Mouse (Mus musculus) heart, postnatal 14 days (tissue): ENCODE data around the gene Mmp9. TPM values are rescaled to one million over a fixed set of nuclear protein-coding genes. Genes with fewer than 3 reads are reported as not detected.

Experiments
- DNase-seq, 2 experiments: peaks; one replicate each; pipeline ENCODE4 v3.0.0; 2021 to 2022
- intact Hi-C: fragments of 180-260 bp; cut with DNase I; formaldehyde crosslinking; loops from one replicate; pipeline ENCODE4 v1.15.1; 2025
- total RNA-seq, 2 experiments: library from RNA; stranded (reverse); gene quantifications; 2 replicates each; pipeline ENCODE4 v1.2.3; 2021

Gene Mmp9
- total RNA-seq, 2 experiments from 2014 or later: 0.43 to 0.63 TPM

DNA sequence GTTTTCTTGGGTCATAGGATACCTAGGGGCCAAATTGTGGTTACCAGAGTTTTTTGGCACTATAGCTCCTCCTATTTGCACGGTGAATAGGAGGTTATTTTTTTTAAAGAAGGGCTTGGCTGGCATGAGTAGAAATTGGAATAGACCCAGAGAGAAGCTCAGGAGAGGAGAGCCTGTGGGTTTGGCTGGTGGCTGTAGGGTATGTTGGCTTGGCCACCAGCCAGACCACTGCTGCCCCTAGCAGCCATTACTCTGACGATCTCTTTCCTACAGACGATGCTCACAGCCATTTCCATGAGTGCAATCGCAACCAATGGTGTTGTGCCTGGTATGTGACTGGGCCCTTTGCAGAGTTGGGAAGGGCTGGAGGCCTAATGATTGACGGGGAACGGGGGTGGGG is 35.0 kb downstream of the Mmp9 start:
- intact Hi-C loops: no loop called here
- DNase-seq: no peak

DNA sequence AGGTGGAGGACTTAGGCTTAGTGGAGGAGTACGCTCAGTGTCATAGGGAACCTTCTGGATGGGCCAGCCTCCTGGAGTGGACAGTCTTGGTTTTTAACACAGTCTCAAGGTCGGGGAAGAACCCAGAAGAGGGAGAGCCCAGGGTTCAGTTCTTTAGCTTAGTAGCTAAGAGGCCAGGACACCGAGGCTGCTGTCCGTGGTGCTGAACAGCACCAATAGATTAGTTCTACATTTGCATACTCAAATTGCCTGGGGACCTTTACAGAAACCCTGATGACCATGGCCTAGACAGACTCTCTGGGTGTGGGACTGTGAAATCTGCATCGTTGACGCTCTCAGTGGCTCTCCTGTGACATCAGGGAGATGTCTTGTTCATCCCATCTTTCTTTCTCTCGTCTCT is 39.2 kb downstream of the Mmp9 start:
- DNase-seq: peak; percentile 75 to 76
- intact Hi-C loops: no loop called here

GRCm38 (mm10) chr2:164985962-164986361 is 45.4 kb downstream of the Mmp9 start:
- DNase-seq: no peak

GRCm38 (mm10) chr2:164986371-164987027 is 45.9 kb downstream of the Mmp9 start:
- no peak for DNase-seq
- intact Hi-C loops: no loop called here

More at GRCm38 (mm10) chr2:164985962-164986361, 45.4 kb downstream of the Mmp9 start:
- intact Hi-C loops: no loop called here

GRCm38 (mm10) chr2:164988777-164989176 is 48.2 kb downstream of the Mmp9 start:
- no peak for DNase-seq
- intact Hi-C loops: no loop called here

DNA sequence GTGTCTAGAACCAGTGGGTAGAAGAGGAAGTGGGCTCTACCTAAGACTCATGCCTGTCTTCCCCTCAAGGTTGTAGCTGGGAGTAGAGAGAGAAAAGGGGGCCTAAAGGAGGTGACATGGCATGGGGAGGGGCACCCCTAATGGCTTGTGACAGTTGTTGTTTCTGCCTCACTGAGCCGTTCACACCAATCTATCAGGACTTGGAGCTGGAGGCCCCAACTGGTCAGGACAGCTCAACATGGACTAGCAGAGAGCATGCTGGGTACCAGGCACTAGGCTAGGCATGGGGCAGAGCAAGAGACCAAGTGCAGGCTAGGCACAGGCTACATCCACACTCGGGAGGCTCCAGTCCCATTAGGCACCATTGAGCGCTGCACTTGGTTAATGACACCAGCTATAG is 50.5 kb downstream of the Mmp9 start:
- intact Hi-C loops: no loop called here
- DNase-seq: no peak

DNA sequence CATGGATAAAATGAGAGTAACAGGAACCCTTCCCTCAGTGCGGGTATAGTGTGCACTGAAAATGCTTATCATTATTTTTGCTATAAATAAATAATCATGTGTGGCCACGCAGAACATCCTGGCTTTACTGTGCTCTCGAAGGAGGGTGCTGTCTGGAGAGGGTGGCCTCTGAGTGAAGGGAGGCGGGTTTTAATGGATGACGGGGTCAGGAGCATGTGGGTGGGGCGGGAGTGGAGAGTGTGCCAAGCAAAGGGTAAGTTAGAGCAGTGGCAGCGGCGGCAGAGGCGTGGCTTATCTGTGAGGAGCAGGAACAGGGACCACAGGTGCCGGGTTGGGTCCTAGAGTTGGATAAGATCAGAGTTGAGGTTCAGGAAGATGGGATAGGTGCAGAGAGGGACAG is 51.2 kb downstream of the Mmp9 start:
- no peak for DNase-seq
- intact Hi-C loops: no loop called here

DNA sequence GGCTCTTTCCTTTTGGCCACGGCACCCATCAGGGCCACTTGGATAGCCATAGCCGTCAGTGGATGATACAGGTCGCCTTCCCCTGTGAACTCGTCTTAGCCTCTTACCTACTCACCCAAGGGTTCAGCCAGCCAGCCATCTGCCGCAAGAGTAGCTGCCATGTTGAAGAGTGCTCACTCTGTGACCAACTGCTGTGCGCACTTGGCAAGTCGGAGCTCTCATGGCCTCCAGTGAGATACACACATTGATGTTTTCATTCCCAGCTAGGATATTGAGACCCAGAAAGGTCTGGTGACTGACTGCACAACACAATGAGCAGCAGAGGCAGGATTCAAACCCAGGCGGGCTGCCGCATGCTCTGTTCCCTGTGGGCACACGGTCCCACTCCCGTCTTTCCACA is 53.6 kb downstream of the Mmp9 start:
- intact Hi-C loops: no loop called here
- DNase-seq: no peak

GRCm38 (mm10) chr2:164994659-164995428 is 54.3 kb downstream of the Mmp9 start:
- intact Hi-C loops: no loop called here
- DNase-seq: no peak

DNA sequence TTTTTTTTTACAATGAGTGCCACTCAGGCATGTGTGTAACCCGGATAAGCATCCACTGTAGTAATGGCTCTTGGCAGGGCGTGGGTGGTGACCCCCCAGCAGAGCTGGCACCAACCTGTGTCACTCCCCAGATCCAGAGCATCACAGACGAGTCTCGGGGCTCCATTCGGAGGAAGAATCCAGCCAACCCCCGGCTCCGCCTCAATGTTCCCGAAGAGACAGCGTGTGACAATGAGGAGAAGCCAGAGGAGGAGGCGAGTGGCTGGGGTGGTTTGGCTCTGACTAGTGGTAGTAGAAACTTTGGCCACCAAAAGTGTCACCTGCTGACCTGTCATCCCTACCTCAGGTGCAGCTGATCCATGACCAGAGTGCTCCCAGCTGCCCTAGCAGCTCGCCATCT is 55.4 kb downstream of the Mmp9 start:
- intact Hi-C loops: no loop called here

DNA sequence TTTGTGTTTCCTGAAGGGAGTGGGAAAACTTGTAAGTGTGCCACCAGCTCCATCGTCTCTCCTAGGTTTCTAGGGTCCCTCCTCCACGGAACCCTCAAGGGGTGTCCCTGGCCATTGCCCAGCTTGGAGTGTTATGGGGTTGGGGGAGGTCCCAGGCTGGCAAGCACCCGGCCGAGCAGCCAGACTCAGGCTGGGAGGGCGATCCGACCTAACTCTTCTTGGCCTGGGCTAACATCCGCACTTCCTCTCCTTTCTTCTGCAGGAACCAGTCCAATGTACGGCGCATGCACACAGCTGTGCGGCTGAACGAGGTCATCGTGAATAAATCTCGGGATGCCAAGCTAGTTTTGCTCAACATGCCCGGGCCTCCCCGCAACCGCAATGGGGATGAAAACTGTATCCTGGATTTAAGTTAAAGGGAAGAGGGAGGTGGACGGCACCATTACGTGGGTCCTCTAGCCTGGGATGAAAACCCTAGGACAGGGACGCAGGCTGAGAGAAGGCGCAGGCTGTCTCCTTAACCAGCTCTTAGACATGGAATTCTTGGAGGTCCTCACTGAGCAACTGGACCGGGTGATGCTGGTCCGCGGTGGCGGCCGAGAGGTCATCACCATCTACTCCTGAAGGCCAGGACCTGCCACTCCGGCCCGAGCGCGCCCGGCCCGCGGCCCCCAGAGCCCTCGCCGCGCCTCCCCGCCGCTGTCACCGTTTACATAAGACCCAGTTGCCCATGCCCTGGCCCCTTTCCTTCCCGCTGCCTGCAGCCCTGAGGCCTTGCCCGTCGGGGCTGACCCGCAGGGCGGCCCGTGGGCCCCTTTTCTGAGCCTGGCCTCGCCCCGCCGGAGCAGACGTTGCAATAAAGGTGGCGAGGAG is 56.5 kb downstream of the Mmp9 start:
- peak in 1 of 2 experiments; percentile 18 for DNase-seq
- intact Hi-C loops: no loop called here

More for the DNA sequence above, 55.4 kb downstream of the Mmp9 start:
- no peak for DNase-seq

GRCm38 (mm10) chr2:164997721-164998428 is 57.3 kb downstream of the Mmp9 start:
- intact Hi-C loops: no loop called here
- peak; percentile 44 to 56 for DNase-seq

DNA sequence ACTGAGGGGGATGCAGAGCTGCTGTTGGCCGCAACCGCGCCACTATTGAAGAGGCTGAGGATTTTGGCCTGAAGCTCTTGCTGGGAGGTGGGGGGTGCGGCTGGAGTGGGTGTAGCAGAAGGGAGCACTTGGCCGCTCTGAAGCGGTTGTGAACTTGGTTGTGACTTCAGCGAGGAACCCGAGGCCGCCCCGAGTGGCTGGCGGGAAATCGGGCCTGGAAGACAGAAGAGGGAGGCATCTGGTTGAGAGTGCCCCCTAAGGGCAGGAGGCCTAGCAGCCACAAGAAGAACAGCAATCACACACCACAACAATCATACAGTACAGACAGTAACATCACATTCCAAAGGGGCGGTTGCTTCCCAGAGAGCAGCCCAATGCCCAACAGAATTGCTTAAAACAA is 61.4 kb downstream of the Mmp9 start:
- no peak for DNase-seq
- intact Hi-C loops: no loop called here

DNA sequence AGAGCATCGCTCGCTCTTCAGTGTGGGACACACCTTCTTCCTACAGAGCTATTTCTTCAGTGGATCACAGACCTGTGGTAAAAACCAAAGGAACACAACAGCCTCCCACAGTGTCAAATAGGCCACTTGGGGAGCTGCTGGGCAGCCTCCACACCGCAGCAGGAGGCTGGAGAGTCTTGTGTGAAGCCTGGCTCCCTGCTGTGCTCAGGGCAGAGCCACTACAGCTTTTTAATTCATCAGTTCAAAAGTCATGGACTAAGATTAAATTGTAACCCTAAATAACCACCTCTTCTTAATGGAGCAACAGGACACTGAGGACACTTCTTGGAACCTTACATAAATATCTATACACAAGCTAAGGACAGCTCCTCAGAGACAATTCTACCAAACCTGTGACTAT is 62.5 kb downstream of the Mmp9 start:
- no peak for DNase-seq

GRCm38 (mm10) chr2:165004237-165004636 is 63.7 kb downstream of the Mmp9 start:
- intact Hi-C loops: no loop called here
- no peak for DNase-seq

More for the DNA sequence above, 62.5 kb downstream of the Mmp9 start:
- intact Hi-C loops: no loop called here

Other genes starting within 250 kb of the Mmp9 start
- gene Spint4, start 242.3 kb upstream of the Mmp9 start, total RNA-seq: not detected
- not detected for gene Spint5, start 225.5 kb upstream of the Mmp9 start, total RNA-seq
- gene Wfdc3, start 194.8 kb upstream of the Mmp9 start, total RNA-seq: under 1 TPM; 0.22 to 0.33 TPM
- gene Dnttip1, start 194.8 kb upstream of the Mmp9 start, total RNA-seq: 10 to 100 TPM; 29.4 to 30.2 TPM
- 10 to 100 TPM; 10.8 to 19.5 TPM for gene Ube2c, start 170.9 kb upstream of the Mmp9 start, total RNA-seq
- not detected for gene Tnnc2, start 160.8 kb upstream of the Mmp9 start, total RNA-seq
- 10 to 100 TPM; 20.8 to 23.0 TPM for gene Snx21, start 155.0 kb upstream of the Mmp9 start, total RNA-seq
- gene Acot8, start 135.9 kb upstream of the Mmp9 start, total RNA-seq: 10 to 100 TPM; 11.2 to 11.3 TPM
- 1 to 10 TPM; 2.4 to 2.6 TPM for gene Zswim3, start 135.7 kb upstream of the Mmp9 start, total RNA-seq
- gene Zswim1, start 118.1 kb upstream of the Mmp9 start, total RNA-seq: 1 to 10 TPM; 3.7 to 5.0 TPM
- 1 to 10 TPM in 1 of 2 experiments, under 1 TPM in 1; 0.86 to 1.0 TPM for gene Spata25, start 112.2 kb upstream of the Mmp9 start, total RNA-seq
- gene Ctsa, start 107.9 kb upstream of the Mmp9 start, total RNA-seq: 100 to 1,000 TPM in 1 of 2 experiments, 10 to 100 TPM in 1; 97.7 to 103 TPM
- gene Neurl2, start 107.3 kb upstream of the Mmp9 start, total RNA-seq: 10 to 100 TPM; 34.6 to 34.7 TPM
- gene Pltp, start 83.1 kb upstream of the Mmp9 start, total RNA-seq: 10 to 100 TPM; 43.7 to 58.5 TPM
- 10 to 100 TPM; 33.0 to 33.6 TPM for gene Pcif1, start 61.5 kb upstream of the Mmp9 start, total RNA-seq
- gene Zfp335, start 29.0 kb upstream of the Mmp9 start, total RNA-seq: 10 to 100 TPM; 10.7 to 10.8 TPM
- gene Slc12a5, start 20.0 kb downstream of the Mmp9 start, total RNA-seq: under 1 TPM; 0.73 to 0.91 TPM
- gene Ncoa5, start 94.1 kb downstream of the Mmp9 start, total RNA-seq: 10 to 100 TPM; 19.7 to 22.8 TPM
- 1 to 10 TPM; 2.4 to 3.0 TPM for gene Cd40, start 114.8 kb downstream of the Mmp9 start, total RNA-seq
- not detected for gene 1700025C18Rik, start 150.0 kb downstream of the Mmp9 start, total RNA-seq